Mouse (Mus musculus) heart, adult 2 months (tissue): ENCODE data around the gene Gm20708. TPM values are rescaled to one million over a fixed set of nuclear protein-coding genes. Genes with fewer than 3 reads are reported as not detected.
"Not testable (repeated sequence)": the region's sequence is repeated elsewhere in the genome, so short reads cannot be mapped to it uniquely, and the experiment has no call there.

ENCODE experiments used
- DNase-seq, 2 experiments: peaks; one replicate each; pipeline ENCODE4 v3.0.0; 2021
- H3K27ac ChIP-seq: fragments of 200-600 bp; 2 replicates; pipeline ENCODE4 v1.8.1; 2022
- H3K27me3 ChIP-seq: fragments of 200-500 bp; 2 replicates; pipeline ENCODE4 v1.6.1; 2012; ENCODE audit warnings: mild to moderate bottlenecking, low read length, inconsistent platforms, mixed read lengths; ENCODE audit not compliant: control insufficient read depth, insufficient read depth
- H3K36me3 ChIP-seq: fragments of 200-500 bp; 2 replicates; pipeline ENCODE4 v1.6.1; 2012; ENCODE audit warnings: low read length, inconsistent platforms; ENCODE audit not compliant: control insufficient read depth, insufficient read depth
- H3K4me1 ChIP-seq: fragments of 200-500 bp; 2 replicates; pipeline ENCODE4 v1.6.1; 2011; ENCODE audit warnings: low read length; ENCODE audit not compliant: control insufficient read depth, insufficient read depth
- H3K4me3 ChIP-seq: fragments of 200-600 bp; 2 replicates; pipeline ENCODE4 v1.8.1; 2022
- H3K79me2 ChIP-seq: fragments of 200-500 bp; replicated peaks from 2 replicates; pipeline ENCODE4 v1.6.1; 2012; ENCODE audit warnings: mild to moderate bottlenecking, inconsistent platforms, low read length, moderate library complexity, mixed read lengths; ENCODE audit not compliant: control insufficient read depth, insufficient read depth
- H3K9ac ChIP-seq: fragments of 200-500 bp; 2 replicates; pipeline ENCODE4 v1.6.1; 2012; ENCODE audit warnings: low read depth, mild to moderate bottlenecking, control low read depth, inconsistent platforms, low read length, mixed read lengths
- CTCF ChIP-seq: fragments of 200-600 bp; IDR thresholded peaks from 2 replicates; pipeline ENCODE4 v1.8.1; 2022; ENCODE audit warnings: antibody characterized with exemption, mild to moderate bottlenecking, moderate library complexity
- EP300 ChIP-seq: fragments of 200-500 bp; IDR thresholded peaks from 2 replicates; pipeline ENCODE4 v1.6.1; 2011; ENCODE audit warnings: low read depth, low read length, control low read depth; ENCODE audit not compliant: insufficient read depth
- POLR2A ChIP-seq: fragments of 200-500 bp; IDR thresholded peaks from 2 replicates; pipeline ENCODE4 v1.6.1; 2011; ENCODE audit warnings: mild to moderate bottlenecking, low read depth, low read length, control low read depth; ENCODE audit not compliant: insufficient read depth
- WGBS: fragments of 180-500 bp; shearing (Covaris S2); methylation state at CpG from one replicate; pipeline ENCODE4 v1.1.7; 2018; 5-methylcytosine and 5-hydroxymethylcytosine counted together
- intact Hi-C: fragments of 180-260 bp; cut with DNase I; formaldehyde crosslinking; loops from one replicate; pipeline ENCODE4 v1.15.1; 2025
- polyA plus RNA-seq: library from polyadenylated mRNA; depleted of rRNA; stranded (reverse); fragments of >200 nt; gene quantifications from 2 replicates; pipeline ENCODE4 v1.2.3, GENCODE M21; 2012
- total RNA-seq, 2 experiments: library from RNA; stranded (reverse); gene quantifications; 2 replicates each; pipeline ENCODE4 v1.2.3; 2021

Gm20708 gene
- total and polyA plus RNA-seq, 3 experiments = 0.44 to 0.57 (median 0.48) TPM

GRCm38 (mm10) chr11:117810401-117811046 is 1.1 kb downstream of the Gm20708 start:
- H3K4me3 ChIP-seq = peak overlapping the region; percentile 96
- H3K4me1 ChIP-seq = peaks cover 2% of the 10 kb centered on the region
- 0 out of 2 replicates have a peak, but pooled peaks have one; percentile 37 for TF ChIP-seq POLR2A
- peak; percentile 73 for TF ChIP-seq CTCF
- 0 out of 2 replicates have a peak, but pooled peaks have one; percentile 42 for TF ChIP-seq EP300
- H3K27me3 ChIP-seq = no peaks in the 10 kb centered on the region
- 1% methylated on average over 21 of the region's 21 CpGs for WGBS
- H3K9ac ChIP-seq = peak overlapping the region; percentile 94
- DNase-seq = peak; percentile 89 to 90
- H3K27ac ChIP-seq = peak overlapping the region; percentile 90
- H3K79me2 ChIP-seq = peaks cover 2% of the 10 kb centered on the region
- intact Hi-C loops = loop anchor here (1.0 kb wide), 1 partner anchor 13 kb away; no protein-coding TSS in a partner anchor
- H3K36me3 ChIP-seq = no peaks in the 10 kb centered on the region

GRCm38 (mm10) chr11:117813867-117814266 is 4.4 kb downstream of the Gm20708 start:
- H3K79me2 ChIP-seq = peaks cover 2% of the 10 kb centered on the region
- no peak overlapping the region for H3K4me3 ChIP-seq
- TF ChIP-seq CTCF (no peak), EP300 (no peak)
- DNase-seq = no peak
- peaks cover 6% of the 10 kb centered on the region for H3K4me1 ChIP-seq
- no peak overlapping the region for H3K9ac ChIP-seq
- no peaks in the 10 kb centered on the region for H3K36me3 ChIP-seq
- intact Hi-C loops = no loop called here
- peak overlapping the region; percentile 72 for H3K27ac ChIP-seq
- no peaks in the 10 kb centered on the region for H3K27me3 ChIP-seq
- WGBS = 38% methylated on average over 5 of the region's 5 CpGs

- no peaks in the 10 kb centered on the region for H3K36me3 ChIP-seq
- H3K27ac ChIP-seq = peak overlapping the region; percentile 72
Measured at GRCm38 (mm10) chr11:117814704-117815366, 5.4 kb downstream of the Gm20708 start.

GRCm38 (mm10) chr11:117815850-117816249 is 6.4 kb downstream of the Gm20708 start:
- WGBS = 55% methylated on average over 9 of the region's 9 CpGs
- H3K36me3 ChIP-seq, DNase-seq, H3K27me3 ChIP-seq, H3K9ac ChIP-seq, intact Hi-C loops, H3K4me3 ChIP-seq, H3K79me2 ChIP-seq, H3K4me1 ChIP-seq: not testable (repeated sequence)
- H3K27ac ChIP-seq = 0 out of 2 replicates have a peak overlapping the region, but pooled peaks have one; percentile 28

More at GRCm38 (mm10) chr11:117814704-117815366, 5.4 kb downstream of the Gm20708 start:
- Histone ChIP-seq H3K4me1 (peaks cover 6% of the 10 kb centered on the region), H3K79me2 (peaks cover 2% of the 10 kb centered on the region), H3K4me3 (no peak overlapping the region), H3K27me3 (no peaks in the 10 kb centered on the region), H3K9ac (no peak overlapping the region)
- intact Hi-C loops = no loop called here
- no peak for TF ChIP-seq POLR2A
- TF ChIP-seq EP300 = no peak
- TF ChIP-seq CTCF = no peak
- DNase-seq = no peak
- 63% methylated on average over 6 of the region's 6 CpGs for WGBS

- no peak for TF ChIP-seq POLR2A
- Histone ChIP-seq H3K4me3 (no peak overlapping the region), H3K9ac (no peak overlapping the region), H3K27me3 (no peaks in the 10 kb centered on the region), H3K79me2 (peaks cover 1% of the 10 kb centered on the region), H3K4me1 (peaks cover 6% of the 10 kb centered on the region), H3K27ac (no peak overlapping the region), H3K36me3 (no peaks in the 10 kb centered on the region)
- 74% methylated on average over 13 of the region's 13 CpGs for WGBS
- intact Hi-C loops = no loop called here
- DNase-seq = no peak
Measured at GRCm38 (mm10) chr11:117816389-117816996, 7.0 kb downstream of the Gm20708 start.

GRCm38 (mm10) chr11:117819095-117819494 is 9.6 kb downstream of the Gm20708 start:
- H3K27me3 ChIP-seq = no peaks in the 10 kb centered on the region
- no peak overlapping the region for H3K4me3 ChIP-seq
- TF ChIP-seq POLR2A (peak; percentile 89), CTCF (no peak), EP300 (peak; percentile 94)
- peak; percentile 55 to 80 for DNase-seq
- H3K36me3 ChIP-seq = peaks cover 2% of the 10 kb centered on the region; the same call in 1 of the 2 replicates
- intact Hi-C loops = no loop called here
- H3K27ac ChIP-seq = peak overlapping the region; percentile 85
- 46% methylated on average over 8 of the region's 8 CpGs for WGBS
- 0 out of 2 replicates have a peak overlapping the region, but pooled peaks have one; percentile 15 for H3K9ac ChIP-seq
- no peaks in the 10 kb centered on the region for H3K79me2 ChIP-seq
- H3K4me1 ChIP-seq = peaks cover 14% of the 10 kb centered on the region
